Mouse (Mus musculus) forebrain, embryonic 13.5 days (tissue): ENCODE results near the gene Olfr1370. TPM values are rescaled to one million over a fixed set of nuclear protein-coding genes. Genes with fewer than 3 reads are reported as not detected.
"Not testable (repeated sequence)": the region's sequence is repeated elsewhere in the genome, so short reads cannot be mapped to it uniquely, and the experiment has no call there.

Source experiments
- ATAC-seq: fragments of 200-750 bp; cut with Nextera tagmentation; 2 replicates; pipeline ENCODE4 v1.8.0; 2017
- H3K27ac ChIP-seq: fragments of 300-500 bp; sonication (generic); 2 replicates; pipeline ENCODE4 v1.5.1; 2015; ENCODE audit warnings: inconsistent platforms, mild to moderate bottlenecking, moderate library complexity
- H3K27me3 ChIP-seq: fragments of 300-500 bp; sonication (generic); 2 replicates; pipeline ENCODE4 v1.6.1; 2015; ENCODE audit warnings: mild to moderate bottlenecking, inconsistent platforms
- H3K36me3 ChIP-seq: fragments of 300-500 bp; sonication (generic); 2 replicates; pipeline ENCODE4 v1.6.1; 2015; ENCODE audit warnings: mild to moderate bottlenecking, inconsistent platforms; ENCODE audit not compliant: poor library complexity, severe bottlenecking
- H3K4me1 ChIP-seq: fragments of 300-500 bp; sonication (generic); 2 replicates; pipeline ENCODE4 v1.6.1; 2015; ENCODE audit warnings: inconsistent platforms
- H3K4me2 ChIP-seq: fragments of 300-500 bp; sonication (generic); 2 replicates; pipeline ENCODE4 v1.6.1; 2015; ENCODE audit warnings: inconsistent platforms, mild to moderate bottlenecking, moderate library complexity
- H3K4me3 ChIP-seq: fragments of 300-500 bp; sonication (generic); 2 replicates; pipeline ENCODE4 v1.5.1; 2015; ENCODE audit warnings: mild to moderate bottlenecking, inconsistent platforms
- H3K9ac ChIP-seq: fragments of 300-500 bp; sonication (generic); 2 replicates; pipeline ENCODE4 v1.6.1; 2015; ENCODE audit warnings: mild to moderate bottlenecking, inconsistent platforms
- H3K9me3 ChIP-seq: fragments of 300-500 bp; sonication (generic); replicated peaks from 2 replicates; pipeline ENCODE4 v1.6.1; 2016; ENCODE audit warnings: inconsistent platforms
- WGBS: fragments of 180-500 bp; shearing (Covaris S2); methylation state at CpG from one replicate; pipeline ENCODE4 v1.1.7; 2015; 5-methylcytosine and 5-hydroxymethylcytosine counted together
- polyA plus RNA-seq: library from polyadenylated mRNA; unstranded; fragments of >200 nt; fragmentation: Nextera tagmentation; extraction: Ambion mirVana; gene quantifications from 2 replicates; pipeline ENCODE4 v1.2.1, GENCODE M21; 2015

Gene Olfr1370
- not detected in 2 replicates for polyA plus RNA-seq

DNA sequence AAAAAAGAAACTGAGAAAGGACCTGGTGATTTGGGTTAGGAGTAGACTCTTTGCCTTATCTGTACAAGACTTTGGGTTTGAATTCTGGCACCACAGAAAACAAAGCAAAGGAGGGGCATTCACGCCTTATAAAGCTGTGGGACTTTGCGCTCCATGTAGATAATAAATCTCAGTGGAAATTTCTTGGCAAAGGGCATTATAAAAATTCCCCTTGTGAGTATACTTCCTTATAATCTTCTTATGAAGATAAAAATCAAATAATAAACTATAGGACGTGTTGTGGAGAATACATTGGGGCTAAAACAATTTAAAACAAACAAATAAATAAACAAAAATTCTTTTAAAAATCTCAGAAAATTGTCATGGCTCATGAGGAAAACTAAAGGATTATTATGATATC, at the start of gene Olfr1370:
Gene Olfr1370, minus strand, starts transcription at position 101 of the 400 bp plus-strand sequence.
- H3K27ac ChIP-seq: no peak within 1 kb of the TSS
- H3K4me2 ChIP-seq: no peak within 1 kb of the TSS
- no peaks in the 10 kb centered on the region for H3K4me1 ChIP-seq
- H3K36me3 ChIP-seq: no peaks in the 10 kb centered on the region
- WGBS: 88% methylated on average over 3 of the region's 3 CpGs
- H3K9me3 ChIP-seq: no peaks in the 10 kb centered on the region
- H3K27me3 ChIP-seq: no peaks in the 10 kb centered on the region
- no peak within 1 kb of the TSS for H3K9ac ChIP-seq
- no peak within 1 kb of the TSS for H3K4me3 ChIP-seq
- no peak for ATAC-seq

GRCm38 (mm10) chr13:21114121-21114520, 39.4 kb upstream of the Olfr1370 start:
- H3K27ac ChIP-seq: no peak overlapping the region
- 89% methylated on average over 4 of the region's 4 CpGs for WGBS

DNA sequence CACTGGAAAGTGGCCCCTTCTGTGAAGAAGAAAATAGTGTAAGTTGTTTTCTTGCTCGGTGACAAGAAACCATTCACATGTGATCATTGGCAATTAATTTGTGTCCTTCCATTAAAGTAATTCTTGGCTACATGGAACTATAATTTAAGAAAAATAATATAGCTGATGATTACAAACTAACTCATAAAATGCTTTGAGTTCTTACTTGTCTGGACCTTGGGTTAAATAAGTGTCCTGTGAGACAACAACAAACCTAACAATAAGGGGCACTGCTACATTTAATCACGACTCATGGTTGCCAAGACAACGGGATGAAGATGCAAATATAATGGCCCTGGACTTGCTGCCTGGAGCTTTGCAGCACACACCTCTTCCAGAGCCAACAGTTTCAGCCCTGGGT, 36.4 kb upstream of the Olfr1370 start, which contains the start of gene Olfr1369-ps1:
Gene Olfr1369-ps1, plus strand, starts transcription at position 301 of the 400 bp plus-strand sequence.
- WGBS: 63% methylated on average over 3 of the region's 3 CpGs

More at GRCm38 (mm10) chr13:21114121-21114520, 39.4 kb upstream of the Olfr1370 start:
- ATAC-seq: no peak
- H3K9ac ChIP-seq: no peak overlapping the region
- no peaks in the 10 kb centered on the region for H3K4me1 ChIP-seq
- no peak overlapping the region for H3K4me2 ChIP-seq
- H3K9me3 ChIP-seq: no peaks in the 10 kb centered on the region
- no peak overlapping the region for H3K4me3 ChIP-seq
- H3K36me3 ChIP-seq: no peaks in the 10 kb centered on the region
- H3K27me3 ChIP-seq: no peaks in the 10 kb centered on the region

GRCm38 (mm10) chr13:21110441-21110840, 35.7 kb upstream of the Olfr1370 start:
- ATAC-seq: no peak
- Histone ChIP-seq H3K4me1 (no peaks in the 10 kb centered on the region), H3K4me3 (no peak overlapping the region), H3K9me3 (no peaks in the 10 kb centered on the region), H3K27me3 (no peaks in the 10 kb centered on the region), H3K9ac (no peak overlapping the region), H3K4me2 (no peak overlapping the region), H3K27ac (no peak overlapping the region), H3K36me3 (no peaks in the 10 kb centered on the region)
- 96% methylated on average over 6 of the region's 6 CpGs for WGBS

More for the DNA sequence above, 36.4 kb upstream of the Olfr1370 start, which contains the start of gene Olfr1369-ps1:
- not testable (repeated sequence) for ATAC-seq, H3K36me3 ChIP-seq, H3K9me3 ChIP-seq, H3K9ac ChIP-seq, H3K4me3 ChIP-seq, H3K4me2 ChIP-seq, H3K27me3 ChIP-seq, H3K4me1 ChIP-seq, H3K27ac ChIP-seq

DNA sequence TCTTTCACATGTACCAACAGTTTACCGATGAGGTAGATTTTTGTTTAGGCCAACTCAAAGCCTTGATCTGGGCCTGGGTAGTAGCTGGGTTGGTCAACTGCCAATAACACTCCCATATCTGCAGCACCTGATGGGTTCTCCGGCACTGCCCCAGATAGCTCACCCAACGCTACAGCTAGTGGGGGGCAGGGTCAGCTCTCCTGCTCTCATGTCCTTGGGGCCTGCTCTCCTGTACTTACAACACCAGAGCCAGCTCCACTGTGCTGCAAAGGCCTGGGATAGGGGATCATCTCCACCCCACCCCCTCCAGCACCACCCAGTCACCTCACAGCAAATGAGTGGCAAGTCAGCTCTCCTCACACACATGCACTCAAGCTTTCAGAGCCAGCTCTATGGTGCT, 35.0 kb upstream of the Olfr1370 start:
- no peak for ATAC-seq
- Histone ChIP-seq H3K27ac (no peak overlapping the region), H3K27me3 (no peaks in the 10 kb centered on the region), H3K4me3 (no peak overlapping the region), H3K4me2 (no peak overlapping the region), H3K9ac (no peak overlapping the region), H3K36me3 (no peaks in the 10 kb centered on the region), H3K4me1 (no peaks in the 10 kb centered on the region), H3K9me3 (no peaks in the 10 kb centered on the region)
- WGBS: 95% methylated on average over 3 of the region's 3 CpGs

DNA sequence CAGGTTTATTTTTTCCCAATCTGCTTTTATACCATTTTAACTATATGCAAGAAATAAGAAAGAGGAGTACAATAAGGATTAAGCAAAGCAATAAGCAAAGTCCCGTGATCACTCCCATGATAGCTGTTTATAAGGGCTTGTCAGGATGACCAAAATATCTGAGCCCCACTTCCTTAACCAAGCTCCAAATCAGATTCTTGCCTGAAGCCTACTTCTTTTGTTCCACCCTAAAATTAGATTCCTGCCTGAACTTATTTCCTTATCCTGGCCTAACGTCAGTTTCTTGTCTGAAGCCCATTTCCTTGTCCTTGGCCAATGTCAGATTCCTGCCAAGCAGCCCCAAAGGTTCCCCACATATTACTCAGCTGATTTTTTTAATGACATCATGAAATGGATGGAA, 7.9 kb upstream of the Olfr1370 start:
- Histone ChIP-seq H3K27ac (no peak overlapping the region), H3K36me3 (no peaks in the 10 kb centered on the region), H3K9ac (no peak overlapping the region), H3K4me1 (no peaks in the 10 kb centered on the region), H3K4me3 (no peak overlapping the region), H3K9me3 (no peaks in the 10 kb centered on the region), H3K27me3 (no peaks in the 10 kb centered on the region), H3K4me2 (no peak overlapping the region)
- 83% methylated on average over 2 of the region's 2 CpGs for WGBS
- ATAC-seq: no peak

- no peak for ATAC-seq
- H3K36me3 ChIP-seq: no peaks in the 10 kb centered on the region
- H3K4me2 ChIP-seq: no peak overlapping the region
- H3K9me3 ChIP-seq: no peaks in the 10 kb centered on the region
- H3K4me1 ChIP-seq: no peaks in the 10 kb centered on the region
- WGBS: 93% methylated on average over 2 of the region's 2 CpGs
- no peak overlapping the region for H3K9ac ChIP-seq
- H3K27ac ChIP-seq: no peak overlapping the region
- no peaks in the 10 kb centered on the region for H3K27me3 ChIP-seq
- no peak overlapping the region for H3K4me3 ChIP-seq
These were observed 8.7 kb downstream of the Olfr1370 start for GRCm38 (mm10) chr13:21066021-21066420.

DNA sequence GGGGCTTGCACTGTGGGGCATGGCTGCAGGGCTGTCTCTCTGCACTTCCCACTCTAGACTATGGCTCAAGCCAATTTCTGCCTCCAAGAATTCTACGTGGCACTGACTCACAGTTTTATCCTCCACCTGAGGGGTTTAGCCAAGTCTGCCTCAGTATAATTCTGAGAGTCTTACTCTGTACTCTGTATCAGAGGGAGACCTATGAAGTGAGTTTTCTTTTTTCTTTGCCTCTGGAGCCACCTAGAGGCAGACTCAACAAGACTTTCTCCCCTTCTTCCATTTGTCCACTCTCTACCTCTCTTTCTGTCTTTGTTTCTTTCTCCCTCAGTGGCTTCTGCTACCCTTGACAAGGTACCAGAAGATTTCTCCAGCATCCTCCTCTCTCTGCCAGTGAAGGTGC, 24.6 kb downstream of the Olfr1370 start:
- Histone ChIP-seq H3K4me1 (no peaks in the 10 kb centered on the region), H3K4me3 (no peak overlapping the region), H3K4me2 (no peak overlapping the region), H3K27ac (no peak overlapping the region), H3K9ac (no peak overlapping the region), H3K36me3 (no peaks in the 10 kb centered on the region), H3K27me3 (no peaks in the 10 kb centered on the region), H3K9me3 (0 out of 2 replicates have a peak, but pooled peaks cover 4% of the 10 kb centered on the region)
- WGBS: 77% methylated on average over 1 of the region's 1 CpGs
- ATAC-seq: peak; percentile 66; the same call in 1 of the 2 replicates

DNA sequence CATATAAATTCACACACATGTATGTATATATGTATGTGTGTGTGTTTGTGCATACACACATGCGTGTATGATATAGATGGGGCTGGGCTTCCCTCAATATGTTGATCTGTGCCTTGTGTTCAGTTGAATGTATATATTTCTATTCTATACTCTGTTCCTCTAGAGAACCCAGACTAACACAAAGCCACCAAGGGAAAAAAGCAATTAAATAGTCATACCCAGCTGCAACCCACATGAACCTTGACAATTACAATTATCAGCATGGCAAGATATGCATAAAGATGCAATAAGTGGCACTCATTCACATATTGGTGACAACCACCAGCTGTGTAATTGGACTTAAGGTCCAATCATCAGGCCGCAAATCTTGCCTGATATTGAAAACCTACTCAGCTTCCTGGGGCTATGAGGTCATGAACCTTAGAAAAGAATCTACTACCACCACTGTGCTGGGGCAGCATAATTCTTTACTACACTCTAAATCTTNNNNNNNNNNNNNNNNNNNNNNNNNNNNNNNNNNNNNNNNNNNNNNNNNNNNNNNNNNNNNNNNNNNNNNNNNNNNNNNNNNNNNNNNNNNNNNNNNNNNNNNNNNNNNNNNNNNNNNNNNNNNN, 34.1 kb downstream of the Olfr1370 start:
- ATAC-seq: no peak
- no peaks in the 10 kb centered on the region for H3K27me3 ChIP-seq
- H3K27ac ChIP-seq: no peak overlapping the region
- no peaks in the 10 kb centered on the region for H3K9me3 ChIP-seq
- H3K4me2 ChIP-seq: no peak overlapping the region
- 71% methylated on average over 2 of the region's 2 CpGs for WGBS
- no peak overlapping the region for H3K9ac ChIP-seq
- no peaks in the 10 kb centered on the region for H3K36me3 ChIP-seq
- H3K4me3 ChIP-seq: no peak overlapping the region
- H3K4me1 ChIP-seq: no peaks in the 10 kb centered on the region

GRCm38 (mm10) chr13:21035981-21036380, 38.8 kb downstream of the Olfr1370 start:
- Histone ChIP-seq H3K4me3 (no peak overlapping the region), H3K27ac (no peak overlapping the region), H3K9me3 (no peaks in the 10 kb centered on the region), H3K4me1 (no peaks in the 10 kb centered on the region), H3K27me3 (no peaks in the 10 kb centered on the region), H3K36me3 (no peaks in the 10 kb centered on the region), H3K4me2 (no peak overlapping the region), H3K9ac (no peak overlapping the region)
- no peak for ATAC-seq

DNA sequence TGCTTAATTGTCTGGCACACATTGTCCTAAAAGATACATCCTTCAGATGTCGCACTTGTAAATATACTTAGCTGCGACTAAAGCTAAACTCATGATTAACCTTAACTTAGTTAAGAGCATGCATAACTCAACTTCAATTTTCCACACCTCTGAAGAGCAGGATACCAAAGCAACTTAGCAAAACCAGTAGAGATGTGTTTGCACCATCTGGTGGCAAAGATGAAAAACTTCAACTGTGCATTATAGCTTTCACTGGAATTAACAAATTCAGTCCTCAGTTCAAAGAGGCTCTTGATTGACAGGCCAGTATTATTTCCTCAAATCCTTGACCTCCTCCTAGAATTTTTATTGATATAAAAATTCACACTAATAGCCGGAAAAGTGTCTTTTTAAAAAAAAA, 39.7 kb downstream of the Olfr1370 start:
- no peak overlapping the region for H3K9ac ChIP-seq
- H3K4me2 ChIP-seq: no peak overlapping the region
- no peaks in the 10 kb centered on the region for H3K36me3 ChIP-seq
- H3K27ac ChIP-seq: no peak overlapping the region
- WGBS: 84% methylated on average over 3 of the region's 3 CpGs
- no peaks in the 10 kb centered on the region for H3K4me1 ChIP-seq
- ATAC-seq: peak; percentile 48
- no peak overlapping the region for H3K4me3 ChIP-seq
- H3K27me3 ChIP-seq: no peaks in the 10 kb centered on the region
- H3K9me3 ChIP-seq: no peaks in the 10 kb centered on the region

- Histone ChIP-seq H3K27me3 (no peaks in the 10 kb centered on the region), H3K4me1 (no peaks in the 10 kb centered on the region), H3K27ac (no peak overlapping the region), H3K4me2 (no peak overlapping the region), H3K36me3 (no peaks in the 10 kb centered on the region), H3K9ac (no peak overlapping the region), H3K4me3 (no peak overlapping the region), H3K9me3 (no peaks in the 10 kb centered on the region)
- ATAC-seq: peak; percentile 62; the same call in 1 of the 2 replicates
- 49% methylated on average over 3 of the region's 3 CpGs for WGBS
These were observed 41.6 kb downstream of the Olfr1370 start for GRCm38 (mm10) chr13:21033176-21033575.

DNA sequence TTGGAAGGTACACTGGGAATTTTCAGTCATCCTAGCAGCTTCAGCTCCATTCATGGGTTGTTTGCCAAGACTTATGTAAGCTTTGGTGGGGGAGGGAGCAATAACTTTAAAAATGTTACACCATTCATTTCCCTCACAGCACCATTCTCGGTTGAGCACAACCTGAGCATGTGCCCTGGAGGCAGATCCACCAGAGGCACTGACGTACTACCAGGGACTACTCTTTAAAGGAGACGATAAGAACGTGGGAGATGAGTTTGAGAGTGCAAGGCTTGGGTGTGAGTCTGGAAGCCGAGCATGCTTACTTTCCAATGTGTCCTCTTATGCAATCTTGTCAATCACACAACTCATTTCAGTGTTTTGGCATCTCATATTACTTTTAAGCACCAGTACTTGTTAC, 49.9 kb downstream of the Olfr1370 start:
- 91% methylated on average over 5 of the region's 5 CpGs for WGBS
- ATAC-seq: no peak
- Histone ChIP-seq H3K9me3 (no peaks in the 10 kb centered on the region), H3K4me3 (no peak overlapping the region), H3K4me1 (no peaks in the 10 kb centered on the region), H3K27ac (no peak overlapping the region), H3K36me3 (no peaks in the 10 kb centered on the region), H3K27me3 (no peaks in the 10 kb centered on the region), H3K9ac (no peak overlapping the region), H3K4me2 (no peak overlapping the region)
